Mouse (Mus musculus) bone marrow, adult 2 months (tissue): ENCODE results near the gene Ankrd45.

Source experiments
- CTCF ChIP-seq: fragments of 200-500 bp; IDR thresholded peaks from 2 replicates; pipeline ENCODE4 v1.5.1; 2011; ENCODE audit warnings: low read length, control low read depth; ENCODE audit not compliant: control insufficient read depth, insufficient read depth
- POLR2A ChIP-seq: fragments of 200-500 bp; IDR thresholded peaks from 2 replicates; pipeline ENCODE4 v1.6.1; 2011; ENCODE audit warnings: low read depth, mild to moderate bottlenecking, control low read depth, low read length, borderline replicate concordance; ENCODE audit not compliant: control insufficient read depth

DNA sequence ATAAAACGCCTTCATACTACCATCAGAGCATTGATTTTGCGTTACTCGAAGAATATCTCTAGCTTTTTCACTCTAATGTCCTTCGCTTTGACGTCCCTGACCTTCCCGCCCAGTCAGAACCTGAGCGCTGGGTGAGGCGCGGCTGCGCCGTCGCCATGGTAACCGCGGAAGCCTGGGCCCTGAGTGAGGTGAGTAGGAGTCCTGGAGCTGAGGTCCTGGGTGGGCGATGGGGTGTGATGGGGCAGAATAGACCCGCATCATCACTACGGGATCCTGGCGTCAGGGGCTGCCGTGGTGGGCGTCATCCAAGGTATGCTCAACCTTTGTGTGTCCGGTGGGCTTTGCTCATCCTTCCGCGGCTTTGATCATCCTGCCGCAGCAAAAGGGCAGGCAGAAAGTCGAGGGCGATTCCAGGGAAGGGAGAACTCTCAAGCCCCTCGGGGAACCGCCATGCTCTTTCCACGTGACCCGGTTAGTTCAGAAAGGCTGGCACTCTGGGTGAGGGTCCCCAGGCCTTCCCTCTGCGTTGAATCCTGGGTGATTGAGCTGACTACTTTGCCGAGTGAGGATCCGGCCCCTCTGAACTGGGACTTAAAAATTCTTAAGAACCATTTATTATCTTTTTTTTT, at the start of gene Ankrd45:
- TF ChIP-seq CTCF (no peak), POLR2A (no peak)
